Mouse (Mus musculus) hindbrain, embryonic 15.5 days (tissue): ENCODE measurements around the gene Fcrlb. TPM values are rescaled to one million over a fixed set of nuclear protein-coding genes. Genes with fewer than 3 reads are reported as not detected.
"Not testable (repeated sequence)": the region's sequence is repeated elsewhere in the genome, so short reads cannot be mapped to it uniquely, and the experiment has no call there.

Experiments
- ATAC-seq: fragments of 200-750 bp; cut with Nextera tagmentation; 2 replicates; pipeline ENCODE4 v1.8.0; 2017; ENCODE audit warnings: low read depth, moderate number of reproducible peaks, moderate TSS enrichment; ENCODE audit not compliant: low FRiP score
- H3K27ac ChIP-seq: fragments of 300-500 bp; sonication (generic); replicated peaks from 2 replicates; pipeline ENCODE4 v1.5.1; 2015; ENCODE audit warnings: mild to moderate bottlenecking, inconsistent platforms
- H3K27me3 ChIP-seq: fragments of 300-500 bp; sonication (generic); 2 replicates; pipeline ENCODE4 v1.6.1; 2015; ENCODE audit warnings: control low read depth, inconsistent platforms
- H3K36me3 ChIP-seq: fragments of 300-500 bp; sonication (generic); 2 replicates; pipeline ENCODE4 v1.6.1; 2015; ENCODE audit warnings: control low read depth, inconsistent platforms
- H3K4me1 ChIP-seq: fragments of 300-500 bp; sonication (generic); replicated peaks from 2 replicates; pipeline ENCODE4 v1.6.1; 2015; ENCODE audit warnings: control low read depth, inconsistent platforms
- H3K4me2 ChIP-seq: fragments of 300-500 bp; sonication (generic); 2 replicates; pipeline ENCODE4 v1.6.1; 2015; ENCODE audit warnings: moderate library complexity, mild to moderate bottlenecking, inconsistent platforms
- H3K4me3 ChIP-seq: fragments of 300-500 bp; sonication (generic); 2 replicates; pipeline ENCODE4 v1.5.1; 2015; ENCODE audit warnings: mild to moderate bottlenecking, inconsistent platforms
- H3K9ac ChIP-seq: fragments of 300-500 bp; sonication (generic); 2 replicates; pipeline ENCODE4 v1.6.1; 2015; ENCODE audit warnings: inconsistent platforms
- H3K9me3 ChIP-seq: fragments of 300-500 bp; sonication (generic); 2 replicates; pipeline ENCODE4 v1.6.1; 2016; ENCODE audit warnings: control low read depth, inconsistent platforms
- WGBS: fragments of 180-500 bp; shearing (Covaris S2); methylation state at CpG from one replicate; pipeline ENCODE4 v1.1.7; 2015; 5-methylcytosine and 5-hydroxymethylcytosine counted together
- polyA plus RNA-seq: library from polyadenylated mRNA; unstranded; fragments of >200 nt; fragmentation: Nextera tagmentation; extraction: Ambion mirVana; gene quantifications from 2 replicates; pipeline ENCODE4 v1.2.1, GENCODE M21; 2015

Gene Fcrlb
- polyA plus RNA-seq: 0.85 and 1.4 TPM in 2 replicates

GRCm38 (mm10) chr1:170912891-170913615, at the start of gene Fcrlb:
Gene Fcrlb (minus strand): TSS chr1:170912941.
- H3K27ac ChIP-seq: no peak within 1 kb of the TSS
- no peak within 1 kb of the TSS for H3K4me3 ChIP-seq
- H3K4me2 ChIP-seq: no peak within 1 kb of the TSS
- no peaks in the 10 kb centered on the region for H3K36me3 ChIP-seq
- H3K4me1 ChIP-seq: peaks cover 7% of the 10 kb centered on the region
- WGBS: 73% methylated on average over 5 of the region's 5 CpGs
- no peak within 1 kb of the TSS for H3K9ac ChIP-seq
- H3K27me3 ChIP-seq: peaks cover 14% of the 10 kb centered on the region
- H3K9me3 ChIP-seq: no peaks in the 10 kb centered on the region
- no peak for ATAC-seq

- no peak overlapping the region for H3K27ac ChIP-seq
- WGBS: 74% methylated on average over 2 of the region's 2 CpGs
- ATAC-seq: no peak
- no peak overlapping the region for H3K4me3 ChIP-seq
- H3K9me3 ChIP-seq: no peaks in the 10 kb centered on the region
- no peaks in the 10 kb centered on the region for H3K27me3 ChIP-seq
- no peak overlapping the region for H3K9ac ChIP-seq
- H3K4me1 ChIP-seq: no peaks in the 10 kb centered on the region
- H3K36me3 ChIP-seq: no peaks in the 10 kb centered on the region
- H3K4me2 ChIP-seq: no peak overlapping the region
Measured at GRCm38 (mm10) chr1:170962301-170962700, 49.6 kb upstream of the Fcrlb start.

- Histone ChIP-seq H3K27ac (no peak overlapping the region), H3K4me3 (no peak overlapping the region), H3K9me3 (no peaks in the 10 kb centered on the region), H3K4me1 (no peaks in the 10 kb centered on the region), H3K36me3 (no peaks in the 10 kb centered on the region), H3K27me3 (no peaks in the 10 kb centered on the region), H3K9ac (no peak overlapping the region), H3K4me2 (no peak overlapping the region)
- ATAC-seq: no peak
- 80% methylated on average over 6 of the region's 6 CpGs for WGBS
Measured at GRCm38 (mm10) chr1:170961101-170961500, 48.4 kb upstream of the Fcrlb start.

GRCm38 (mm10) chr1:170959791-170960190, 47.0 kb upstream of the Fcrlb start:
- Histone ChIP-seq H3K9ac (no peak overlapping the region), H3K4me2 (no peak overlapping the region), H3K27me3 (no peaks in the 10 kb centered on the region), H3K9me3 (no peaks in the 10 kb centered on the region), H3K27ac (no peak overlapping the region), H3K4me1 (no peaks in the 10 kb centered on the region), H3K4me3 (no peak overlapping the region), H3K36me3 (no peaks in the 10 kb centered on the region)
- 92% methylated on average over 2 of the region's 2 CpGs for WGBS
- ATAC-seq: no peak

- Histone ChIP-seq H3K4me1 (no peaks in the 10 kb centered on the region), H3K36me3 (no peaks in the 10 kb centered on the region), H3K9me3 (no peaks in the 10 kb centered on the region), H3K4me2 (no peak overlapping the region), H3K4me3 (no peak overlapping the region), H3K27me3 (no peaks in the 10 kb centered on the region), H3K27ac (no peak overlapping the region), H3K9ac (no peak overlapping the region)
- 64% methylated on average over 3 of the region's 3 CpGs for WGBS
- no peak for ATAC-seq
Measured at GRCm38 (mm10) chr1:170958225-170958624, 45.5 kb upstream of the Fcrlb start.

- ATAC-seq: no peak
- WGBS: 90% methylated on average over 2 of the region's 2 CpGs
- no peak overlapping the region for H3K4me2 ChIP-seq
Measured at GRCm38 (mm10) chr1:170953192-170953591, 40.5 kb upstream of the Fcrlb start.

GRCm38 (mm10) chr1:170950772-170951171, 38.0 kb upstream of the Fcrlb start:
- Histone ChIP-seq H3K9me3 (no peaks in the 10 kb centered on the region), H3K9ac (no peak overlapping the region), H3K36me3 (no peaks in the 10 kb centered on the region), H3K4me2 (no peak overlapping the region), H3K4me3 (no peak overlapping the region), H3K27ac (no peak overlapping the region), H3K27me3 (no peaks in the 10 kb centered on the region), H3K4me1 (no peaks in the 10 kb centered on the region)
- ATAC-seq: no peak
- 70% methylated on average over 3 of the region's 3 CpGs for WGBS

More at GRCm38 (mm10) chr1:170953192-170953591, 40.5 kb upstream of the Fcrlb start:
- no peak overlapping the region for H3K27ac ChIP-seq
- H3K9me3 ChIP-seq: no peaks in the 10 kb centered on the region
- no peaks in the 10 kb centered on the region for H3K27me3 ChIP-seq
- no peak overlapping the region for H3K4me3 ChIP-seq
- H3K9ac ChIP-seq: no peak overlapping the region
- no peaks in the 10 kb centered on the region for H3K4me1 ChIP-seq
- H3K36me3 ChIP-seq: no peaks in the 10 kb centered on the region

- WGBS: 98% methylated on average over 8 of the region's 9 CpGs
- H3K36me3 ChIP-seq, H3K9me3 ChIP-seq, H3K9ac ChIP-seq, H3K4me2 ChIP-seq, H3K4me1 ChIP-seq, H3K4me3 ChIP-seq, H3K27me3 ChIP-seq, H3K27ac ChIP-seq, ATAC-seq: not testable (repeated sequence)
Measured at GRCm38 (mm10) chr1:170944908-170945307, 32.2 kb upstream of the Fcrlb start.

GRCm38 (mm10) chr1:170944151-170944550, 31.4 kb upstream of the Fcrlb start:
- H3K9ac ChIP-seq, H3K9me3 ChIP-seq, ATAC-seq, H3K4me1 ChIP-seq, H3K27ac ChIP-seq, H3K27me3 ChIP-seq, H3K36me3 ChIP-seq, H3K4me3 ChIP-seq, H3K4me2 ChIP-seq: not testable (repeated sequence)
- 93% methylated on average over 9 of the region's 9 CpGs for WGBS

- Histone ChIP-seq H3K9ac (no peak overlapping the region), H3K27ac (no peak overlapping the region), H3K27me3 (no peaks in the 10 kb centered on the region), H3K4me2 (no peak overlapping the region), H3K4me3 (no peak overlapping the region), H3K36me3 (no peaks in the 10 kb centered on the region), H3K9me3 (no peaks in the 10 kb centered on the region), H3K4me1 (no peaks in the 10 kb centered on the region)
- no peak for ATAC-seq
- WGBS: 92% methylated on average over 12 of the region's 12 CpGs
Measured at GRCm38 (mm10) chr1:170939255-170939654, 26.5 kb upstream of the Fcrlb start.

GRCm38 (mm10) chr1:170934383-170934782, 21.6 kb upstream of the Fcrlb start:
- no peaks in the 10 kb centered on the region for H3K27me3 ChIP-seq
- WGBS: 82% methylated on average over 2 of the region's 2 CpGs

GRCm38 (mm10) chr1:170933940-170934339, 21.2 kb upstream of the Fcrlb start:
- no peak overlapping the region for H3K4me2 ChIP-seq
- no peak overlapping the region for H3K27ac ChIP-seq
- H3K4me1 ChIP-seq: no peaks in the 10 kb centered on the region
- no peaks in the 10 kb centered on the region for H3K9me3 ChIP-seq
- H3K36me3 ChIP-seq: no peaks in the 10 kb centered on the region
- H3K4me3 ChIP-seq: no peak overlapping the region
- ATAC-seq: no peak
- no peak overlapping the region for H3K9ac ChIP-seq
- H3K27me3 ChIP-seq: no peaks in the 10 kb centered on the region
- 89% methylated on average over 1 of the region's 1 CpGs for WGBS

More at GRCm38 (mm10) chr1:170934383-170934782, 21.6 kb upstream of the Fcrlb start:
- Histone ChIP-seq H3K4me1 (no peaks in the 10 kb centered on the region), H3K9me3 (no peaks in the 10 kb centered on the region), H3K27ac (no peak overlapping the region), H3K4me3 (no peak overlapping the region), H3K36me3 (no peaks in the 10 kb centered on the region), H3K9ac (no peak overlapping the region), H3K4me2 (no peak overlapping the region)
- no peak for ATAC-seq
